Mouse (Mus musculus) lung, embryonic 15.5 days (tissue): ENCODE results near the gene Nxn. TPM values are rescaled to one million over a fixed set of nuclear protein-coding genes. Genes with fewer than 3 reads are reported as not detected.

Experiments
- ATAC-seq: fragments of 200-750 bp; cut with Nextera tagmentation; 2 replicates; pipeline ENCODE4 v1.8.0; 2017; ENCODE audit warnings: moderate number of reproducible peaks, borderline replicate concordance; ENCODE audit not compliant: low FRiP score, low TSS enrichment; ENCODE audit errors: extremely low read depth
- H3K27ac ChIP-seq: fragments of 300-500 bp; sonication (generic); 2 replicates; pipeline ENCODE4 v1.5.1; 2015; ENCODE audit warnings: moderate library complexity, mild to moderate bottlenecking, inconsistent platforms
- H3K27me3 ChIP-seq: fragments of 300-500 bp; sonication (generic); 2 replicates; pipeline ENCODE4 v1.6.1; 2015; ENCODE audit warnings: inconsistent platforms
- H3K36me3 ChIP-seq: fragments of 300-500 bp; sonication (generic); 2 replicates; pipeline ENCODE4 v1.6.1; 2015; ENCODE audit warnings: inconsistent platforms
- H3K4me1 ChIP-seq: fragments of 300-500 bp; sonication (generic); 2 replicates; pipeline ENCODE4 v1.6.1; 2015; ENCODE audit warnings: inconsistent platforms
- H3K4me2 ChIP-seq: fragments of 300-500 bp; sonication (generic); 2 replicates; pipeline ENCODE4 v1.6.1; 2015; ENCODE audit warnings: inconsistent platforms, mild to moderate bottlenecking, moderate library complexity
- H3K4me3 ChIP-seq: fragments of 300-500 bp; sonication (generic); 2 replicates; pipeline ENCODE4 v1.5.1; 2015; ENCODE audit warnings: mild to moderate bottlenecking, inconsistent platforms
- H3K9ac ChIP-seq: fragments of 300-500 bp; sonication (generic); 2 replicates; pipeline ENCODE4 v1.6.1; 2015; ENCODE audit warnings: inconsistent platforms
- H3K9me3 ChIP-seq: fragments of 300-500 bp; sonication (generic); 2 replicates; pipeline ENCODE4 v1.6.1; 2016; ENCODE audit warnings: inconsistent platforms
- WGBS: fragments of 180-500 bp; shearing (Covaris S2); methylation state at CpG from one replicate; pipeline ENCODE4 v1.1.7; 2015; 5-methylcytosine and 5-hydroxymethylcytosine counted together
- polyA plus RNA-seq: library from polyadenylated mRNA; unstranded; fragments of >200 nt; fragmentation: Nextera tagmentation; extraction: Ambion mirVana; gene quantifications from 2 replicates; pipeline ENCODE4 v1.2.1, GENCODE M21; 2015

The Nxn gene
- polyA plus RNA-seq, 1 experiment from 2014 or later = 24.4 TPM

DNA sequence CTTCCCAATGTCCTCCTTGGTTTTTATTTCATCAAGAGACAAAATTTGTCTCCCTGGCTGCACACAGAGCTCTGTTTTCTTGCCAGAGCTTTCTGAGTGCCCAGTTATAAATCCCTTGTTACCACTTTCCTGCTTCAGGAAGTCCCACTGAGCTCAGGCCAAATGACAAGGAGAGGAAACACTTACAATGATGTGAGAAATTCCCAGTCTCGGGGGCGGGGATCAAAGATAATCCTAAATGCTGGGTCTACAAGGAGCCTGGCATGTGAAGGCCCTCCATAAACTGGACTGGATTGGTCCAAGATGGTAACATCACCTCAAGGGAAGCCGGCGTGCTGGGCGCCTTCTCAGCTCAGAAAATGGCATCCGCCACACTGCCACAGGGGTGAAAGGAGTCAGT, 106.1 kb downstream of the Nxn start:
- Histone ChIP-seq H3K4me2 (peak overlapping the region; percentile 44), H3K36me3 (no peaks in the 10 kb centered on the region), H3K4me1 (peaks cover 50% of the 10 kb centered on the region), H3K4me3 (no peak overlapping the region; the same call in 1 of the 2 replicates), H3K9ac (no peak overlapping the region), H3K9me3 (no peaks in the 10 kb centered on the region), H3K27ac (peak overlapping the region; percentile 93), H3K27me3 (no peaks in the 10 kb centered on the region)
- ATAC-seq = peak; percentile 10; the same call in 1 of the 2 replicates
- 51% methylated on average over 6 of the region's 6 CpGs for WGBS

DNA sequence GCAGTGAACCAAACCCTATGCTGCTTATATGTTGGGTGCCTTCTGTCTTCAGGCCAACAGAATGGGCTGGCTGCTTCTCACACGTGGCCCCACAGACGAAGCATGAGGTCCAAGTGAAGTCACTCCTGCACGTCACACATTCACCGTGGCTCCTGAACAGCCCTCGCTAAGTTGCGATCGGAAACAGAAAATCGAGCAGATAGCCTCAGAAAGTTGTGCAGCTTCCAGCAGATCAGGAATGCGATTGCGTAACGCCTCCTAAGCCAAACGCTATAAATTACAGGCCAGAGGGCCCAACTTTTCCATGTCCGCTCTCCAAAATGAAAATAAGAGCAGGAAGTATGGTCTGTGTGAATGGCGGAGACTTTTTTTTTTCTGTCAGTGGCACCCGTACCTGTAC, 106.5 kb downstream of the Nxn start:
- Histone ChIP-seq H3K9me3 (no peaks in the 10 kb centered on the region), H3K4me2 (peak overlapping the region; percentile 44), H3K36me3 (no peaks in the 10 kb centered on the region), H3K4me3 (no peak overlapping the region; the same call in 1 of the 2 replicates), H3K27ac (peak overlapping the region; percentile 93), H3K9ac (no peak overlapping the region), H3K4me1 (peaks cover 53% of the 10 kb centered on the region), H3K27me3 (no peaks in the 10 kb centered on the region)
- WGBS = 21% methylated on average over 15 of the region's 15 CpGs
- peak; percentile 55; the same call in 1 of the 2 replicates for ATAC-seq

DNA sequence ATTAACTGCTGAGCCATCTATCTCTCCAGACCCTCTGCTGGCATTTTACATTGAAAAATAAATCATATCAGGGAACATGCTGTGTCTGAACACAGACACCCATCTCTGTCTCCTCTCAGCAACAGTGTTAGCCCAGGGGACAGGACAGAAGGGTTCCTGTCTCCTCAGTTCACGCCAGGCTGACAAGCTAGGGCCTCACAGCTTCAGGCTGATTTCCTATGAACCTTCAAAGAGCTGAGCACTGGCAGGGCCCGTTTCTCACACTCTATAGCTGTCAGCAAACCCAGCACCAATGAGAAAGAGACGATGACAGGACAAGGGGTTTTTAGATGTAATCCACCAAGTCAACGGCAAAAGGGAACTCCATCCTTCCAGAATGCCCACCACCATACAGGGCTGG, 107.0 kb downstream of the Nxn start:
- Histone ChIP-seq H3K9ac (no peak overlapping the region), H3K4me3 (no peak overlapping the region)

DNA sequence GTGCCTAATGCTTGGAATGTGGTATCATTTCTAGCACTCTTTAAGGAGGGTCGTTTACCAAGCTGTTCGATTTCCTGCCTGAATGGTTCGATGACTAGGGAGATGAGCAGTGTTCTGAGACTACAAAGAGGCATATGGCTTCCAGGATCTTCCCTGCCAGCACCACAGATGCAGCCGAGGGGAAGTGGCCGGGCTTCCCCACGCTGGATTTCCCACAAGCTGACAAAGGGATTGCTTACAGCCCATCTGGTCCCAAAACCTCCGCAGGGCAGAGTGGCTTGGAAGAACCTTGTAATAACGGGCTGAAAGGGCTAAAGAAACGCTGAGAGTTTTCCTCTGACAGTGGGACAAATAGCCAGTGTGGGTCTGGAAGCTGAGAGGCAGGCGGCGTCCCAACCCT, 108.6 kb downstream of the Nxn start:
- no peak overlapping the region for H3K9ac ChIP-seq
- peaks cover 64% of the 10 kb centered on the region for H3K4me1 ChIP-seq
- no peaks in the 10 kb centered on the region for H3K27me3 ChIP-seq
- no peaks in the 10 kb centered on the region for H3K36me3 ChIP-seq
- no peak overlapping the region for H3K4me2 ChIP-seq
- no peak for ATAC-seq
- H3K4me3 ChIP-seq = no peak overlapping the region
- no peak overlapping the region for H3K27ac ChIP-seq
- H3K9me3 ChIP-seq = no peaks in the 10 kb centered on the region
- WGBS = 38% methylated on average over 11 of the region's 11 CpGs

More for the DNA sequence above, 107.0 kb downstream of the Nxn start:
- Histone ChIP-seq H3K36me3 (no peaks in the 10 kb centered on the region), H3K4me2 (peak overlapping the region; percentile 44), H3K9me3 (no peaks in the 10 kb centered on the region), H3K4me1 (peaks cover 57% of the 10 kb centered on the region), H3K27ac (peak overlapping the region; percentile 93), H3K27me3 (no peaks in the 10 kb centered on the region)
- ATAC-seq = peak; percentile 33; the same call in 1 of the 2 replicates
- WGBS = 37% methylated on average over 4 of the region's 4 CpGs

DNA sequence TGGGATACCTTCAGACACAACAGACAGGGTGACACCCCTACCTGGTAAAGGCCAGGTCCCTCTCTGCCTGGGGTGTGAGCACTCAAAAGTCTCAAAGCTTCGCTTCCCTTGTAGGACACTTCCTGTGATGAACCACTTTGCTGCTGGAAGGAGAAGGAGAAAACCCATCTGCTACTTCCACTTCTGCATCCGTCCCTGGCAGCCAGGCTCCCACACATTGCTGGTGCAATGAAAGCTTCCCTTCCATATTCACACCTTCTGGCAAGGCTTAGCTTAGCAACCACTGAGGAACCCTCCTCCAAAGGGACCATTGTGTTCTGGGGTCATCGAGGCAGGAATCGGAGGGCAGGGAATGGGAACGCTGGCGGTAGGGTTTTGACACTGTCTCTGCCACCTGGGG, 110.3 kb downstream of the Nxn start:
- Histone ChIP-seq H3K27me3 (no peaks in the 10 kb centered on the region), H3K9me3 (no peaks in the 10 kb centered on the region), H3K9ac (no peak overlapping the region), H3K36me3 (no peaks in the 10 kb centered on the region), H3K4me2 (no peak overlapping the region), H3K4me3 (no peak overlapping the region), H3K4me1 (peaks cover 57% of the 10 kb centered on the region), H3K27ac (no peak overlapping the region)
- ATAC-seq = no peak
- WGBS = 89% methylated on average over 6 of the region's 6 CpGs

DNA sequence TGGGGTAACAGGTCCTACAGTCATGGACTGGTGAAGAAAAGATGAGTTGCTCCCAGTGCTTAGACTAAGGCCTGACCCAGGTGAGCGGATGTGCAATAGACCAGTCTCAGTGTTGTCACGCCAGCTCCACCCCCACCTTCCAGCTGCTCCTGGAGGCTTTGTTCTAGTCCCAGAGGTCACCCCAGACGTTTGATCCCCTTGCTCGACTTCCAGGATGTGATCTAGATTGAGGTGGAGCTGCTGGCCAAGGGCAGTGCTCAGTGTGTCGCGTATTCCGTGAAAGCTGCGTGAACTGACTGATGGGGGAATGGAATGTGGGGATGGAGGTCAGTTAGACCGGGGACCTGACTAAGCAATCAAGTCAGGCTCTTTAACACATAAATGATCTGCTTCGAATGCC, 111.6 kb downstream of the Nxn start:
- peaks cover 44% of the 10 kb centered on the region for H3K4me1 ChIP-seq
- no peaks in the 10 kb centered on the region for H3K27me3 ChIP-seq
- WGBS = 40% methylated on average over 10 of the region's 10 CpGs
- H3K9ac ChIP-seq = no peak overlapping the region
- H3K36me3 ChIP-seq = no peaks in the 10 kb centered on the region
- no peak for ATAC-seq
- H3K4me2 ChIP-seq = no peak overlapping the region
- no peak overlapping the region for H3K27ac ChIP-seq
- no peak overlapping the region for H3K4me3 ChIP-seq
- H3K9me3 ChIP-seq = no peaks in the 10 kb centered on the region

DNA sequence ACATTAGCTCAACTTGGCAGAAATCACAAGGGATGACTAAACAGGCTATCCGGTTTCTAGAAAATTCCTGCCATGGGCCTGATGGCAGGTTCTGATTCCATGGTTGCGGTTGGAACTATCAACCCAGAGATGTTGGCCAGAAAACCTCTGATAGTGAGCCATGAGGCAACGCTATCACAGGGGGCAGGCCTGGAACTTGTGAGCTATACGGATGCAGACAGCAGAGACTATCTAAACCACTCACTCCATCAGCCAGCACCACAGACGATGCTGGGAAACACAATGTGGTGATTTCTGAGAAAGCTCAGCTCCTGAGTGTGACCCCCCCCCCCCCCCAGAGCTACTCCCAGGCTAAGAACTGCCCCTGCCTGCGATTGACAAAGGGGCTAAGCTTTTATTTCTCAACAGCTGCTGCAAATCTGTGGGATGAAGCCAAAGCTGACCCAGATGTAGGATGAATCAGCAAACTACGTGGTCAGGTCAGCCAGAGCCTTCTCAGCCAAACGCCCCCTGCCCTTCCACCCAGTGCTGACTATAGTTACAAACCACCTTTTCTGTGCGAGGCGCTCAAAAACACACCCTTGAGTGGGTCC, 112.3 kb downstream of the Nxn start:
- peaks cover 37% of the 10 kb centered on the region for H3K4me1 ChIP-seq
- 39% methylated on average over 10 of the region's 10 CpGs for WGBS

DNA sequence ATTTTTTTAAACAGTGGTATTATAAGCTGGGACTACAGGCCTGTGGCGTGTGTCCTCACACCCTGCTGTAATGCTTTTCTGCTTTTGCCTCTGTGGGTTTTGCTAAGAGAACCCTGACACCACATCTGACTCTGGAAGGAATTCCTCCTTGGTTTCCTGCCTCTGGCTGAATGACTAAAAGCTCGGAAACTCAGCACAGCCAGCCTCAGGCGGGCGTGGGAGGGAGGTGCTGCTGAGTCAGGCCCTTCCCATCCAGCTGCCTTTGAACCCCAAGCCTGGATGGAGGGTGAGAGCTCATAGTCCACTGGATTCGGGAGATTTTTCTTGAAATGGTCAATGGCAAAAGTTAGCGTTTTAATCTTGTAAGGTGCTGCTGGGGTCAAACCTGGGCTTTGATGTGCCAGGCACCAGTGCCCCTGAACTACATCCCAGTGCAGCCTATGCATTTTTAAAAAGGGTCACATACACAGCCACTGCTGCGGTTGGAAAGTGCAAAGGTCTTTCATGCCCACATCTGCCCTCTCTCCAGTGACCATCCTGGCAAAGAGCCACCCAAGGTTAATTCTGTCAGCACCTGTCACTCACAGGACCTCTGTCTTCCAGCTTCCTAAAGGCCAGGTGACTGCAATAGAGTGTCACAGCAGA, 113.4 kb downstream of the Nxn start:
- 44% methylated on average over 7 of the region's 7 CpGs for WGBS
- no peak for ATAC-seq

More for the DNA sequence above, 112.3 kb downstream of the Nxn start:
- H3K27me3 ChIP-seq = no peaks in the 10 kb centered on the region
- no peak overlapping the region for H3K9ac ChIP-seq
- ATAC-seq = peak; percentile 56
- no peaks in the 10 kb centered on the region for H3K9me3 ChIP-seq
- no peak overlapping the region for H3K4me2 ChIP-seq
- no peak overlapping the region for H3K4me3 ChIP-seq
- no peaks in the 10 kb centered on the region for H3K36me3 ChIP-seq
- H3K27ac ChIP-seq = no peak overlapping the region

DNA sequence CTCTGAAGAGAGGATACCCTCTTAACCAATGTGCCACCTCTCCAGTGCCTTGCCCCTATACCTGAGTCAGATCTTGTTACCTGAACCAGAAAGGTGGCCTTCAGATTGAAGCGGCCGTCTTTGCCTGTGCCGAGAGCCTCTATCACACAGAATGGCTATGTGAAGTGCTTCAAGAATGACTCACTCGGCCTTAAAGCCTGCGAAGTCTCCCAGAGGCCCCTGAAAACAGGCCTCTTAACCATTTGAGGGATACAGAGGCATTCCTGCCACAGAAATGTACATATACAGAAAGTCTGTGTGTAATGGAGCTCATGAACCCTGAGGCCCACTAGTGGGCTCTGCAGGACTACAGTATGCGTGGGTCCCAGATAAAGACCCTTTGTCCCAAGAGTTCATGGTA, 115.1 kb downstream of the Nxn start:
- no peak overlapping the region for H3K4me3 ChIP-seq
- no peak overlapping the region for H3K27ac ChIP-seq
- no peak for ATAC-seq
- H3K9ac ChIP-seq = no peak overlapping the region
- 79% methylated on average over 6 of the region's 6 CpGs for WGBS
- no peaks in the 10 kb centered on the region for H3K27me3 ChIP-seq
- no peaks in the 10 kb centered on the region for H3K36me3 ChIP-seq
- no peak overlapping the region for H3K4me2 ChIP-seq
- H3K9me3 ChIP-seq = no peaks in the 10 kb centered on the region
- peaks cover 33% of the 10 kb centered on the region for H3K4me1 ChIP-seq

More for the DNA sequence above, 113.4 kb downstream of the Nxn start:
- H3K4me1 ChIP-seq = peaks cover 34% of the 10 kb centered on the region
- no peak overlapping the region for H3K9ac ChIP-seq
- H3K27ac ChIP-seq = no peak overlapping the region
- H3K9me3 ChIP-seq = no peaks in the 10 kb centered on the region
- no peaks in the 10 kb centered on the region for H3K27me3 ChIP-seq
- H3K4me3 ChIP-seq = no peak overlapping the region
- H3K36me3 ChIP-seq = no peaks in the 10 kb centered on the region
- H3K4me2 ChIP-seq = no peak overlapping the region

DNA sequence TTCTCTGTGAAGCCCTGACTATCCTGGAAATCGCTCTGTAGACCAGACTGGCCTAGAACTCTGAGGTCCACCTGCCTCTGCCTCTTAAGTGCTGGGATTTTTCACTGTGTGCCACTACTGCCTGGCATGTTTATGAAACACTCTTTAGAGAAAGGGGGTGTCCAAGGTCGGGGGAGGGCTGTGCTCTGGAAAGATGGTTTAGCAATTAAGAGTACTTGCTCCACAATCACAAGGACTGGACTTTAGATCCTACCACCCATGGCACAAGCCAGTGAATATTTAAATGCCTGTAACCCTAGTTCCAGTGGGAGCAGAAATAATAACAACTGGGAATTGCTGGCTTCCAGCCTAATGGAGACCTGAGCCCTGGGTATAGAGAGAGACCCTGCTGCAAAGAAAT, 119.0 kb downstream of the Nxn start:
- WGBS = 55% methylated on average over 2 of the region's 2 CpGs
- Histone ChIP-seq H3K9ac (no peak overlapping the region), H3K36me3 (no peaks in the 10 kb centered on the region), H3K9me3 (no peaks in the 10 kb centered on the region), H3K27me3 (no peaks in the 10 kb centered on the region), H3K4me2 (no peak overlapping the region), H3K4me1 (peaks cover 7% of the 10 kb centered on the region; the same call in 1 of the 2 replicates), H3K27ac (0 out of 2 replicates have a peak overlapping the region, but pooled peaks have one; percentile 33), H3K4me3 (no peak overlapping the region)
- no peak for ATAC-seq

DNA sequence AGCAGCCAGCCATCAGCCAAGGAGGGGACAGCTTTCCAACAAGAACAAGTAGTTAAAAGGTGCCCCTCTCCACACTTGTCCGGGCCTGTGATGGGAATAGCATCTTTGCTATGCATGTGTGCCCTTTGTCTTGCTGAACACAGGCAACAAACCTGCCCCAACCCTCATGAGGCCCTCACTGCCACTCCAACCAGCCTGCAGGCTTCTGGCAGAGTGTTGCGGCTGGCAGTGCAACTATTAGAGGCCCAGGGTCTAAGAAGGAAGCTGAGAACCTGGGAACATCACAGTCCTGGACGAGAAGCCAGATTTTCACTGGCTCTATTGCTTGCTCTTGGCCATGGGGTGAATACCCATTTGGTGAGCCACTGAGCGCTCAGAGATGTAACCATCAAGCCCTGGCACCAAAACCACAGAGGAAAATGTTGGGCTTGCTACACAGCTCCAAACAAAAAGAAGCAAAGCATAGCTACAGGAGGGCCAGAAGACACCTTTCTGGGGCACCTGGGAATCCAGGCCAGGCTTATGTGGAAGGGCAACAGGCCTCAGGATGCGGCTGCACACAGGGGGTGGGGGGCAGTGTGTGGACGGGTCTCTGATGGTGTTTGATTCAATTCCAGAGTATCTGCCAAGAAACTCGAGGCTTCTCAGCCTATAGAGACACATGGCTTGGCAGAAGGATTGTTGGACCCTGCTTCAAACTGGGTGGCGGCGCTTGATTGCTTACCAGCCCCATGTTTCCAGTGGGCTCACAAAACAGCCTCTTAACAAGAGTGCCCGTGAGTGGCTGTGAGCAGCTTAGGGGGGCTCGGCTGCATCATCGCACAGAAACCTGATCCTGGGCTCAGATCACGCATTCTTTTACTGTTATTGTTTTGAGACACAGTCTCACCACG, 119.7 kb downstream of the Nxn start:
- Histone ChIP-seq H3K9me3 (no peaks in the 10 kb centered on the region), H3K27ac (peak overlapping the region; percentile 33; the same call in 1 of the 2 replicates), H3K4me3 (no peak overlapping the region), H3K4me2 (no peak overlapping the region), H3K36me3 (no peaks in the 10 kb centered on the region; the same call in 1 of the 2 replicates), H3K9ac (no peak overlapping the region), H3K27me3 (no peaks in the 10 kb centered on the region), H3K4me1 (0 out of 2 replicates have a peak, but pooled peaks cover 4% of the 10 kb centered on the region)
- WGBS = 50% methylated on average over 14 of the region's 14 CpGs
- ATAC-seq = no peak; the same call in 1 of the 2 replicates
